Mouse (Mus musculus): ENCODE results near the gene Sgip1.

DNA sequence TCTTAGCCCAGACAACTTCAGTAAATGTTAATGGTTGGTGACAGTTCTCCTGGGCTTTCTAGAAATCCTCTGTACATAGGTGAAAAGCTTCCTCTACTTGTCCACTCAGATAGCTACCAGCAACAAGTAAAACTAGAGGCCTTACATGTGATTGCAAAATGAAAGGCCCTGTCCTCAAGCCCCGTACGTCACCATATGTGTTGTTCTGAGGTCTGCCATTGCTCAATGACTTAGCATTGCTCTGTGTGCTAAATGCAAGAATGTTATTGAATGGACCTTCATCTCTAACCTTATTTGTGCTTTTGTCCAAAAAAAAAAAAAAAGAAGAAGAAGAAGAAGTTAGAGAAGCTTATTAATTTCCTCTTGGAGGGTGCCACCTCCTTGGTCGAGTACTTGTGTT lies 125.4 kb downstream of the Sgip1 start:
- TF ChIP-seq CTCF (IDR thresholded peaks at IDR 0.05; ENCODE audit: low read depth) (no peak), EP300 (IDR thresholded peaks at IDR 0.05; ENCODE audit: low read depth) (no peak)

Data from heart, postnatal 0 days (tissue).